Mouse (Mus musculus): ENCODE data around the gene Gm4187. TPM values are rescaled to one million over a fixed set of nuclear protein-coding genes. Genes with fewer than 3 reads are reported as not detected.
"Not testable (repeated sequence)": the region's sequence is repeated elsewhere in the genome, so short reads cannot be mapped to it uniquely, and the experiment has no call there.

Gene Gm4187
- polyA plus RNA-seq (2012; rRNA removed) = not detected in 2 replicates

- not testable (repeated sequence) for DNase-seq (ENCODE audit: low read depth, low spot score)
- WGBS = no CpG with 5 or more reads among the region's 2 CpGs
Observed at GRCm38 (mm10) chr7:22329617-22330016, at the start of gene Gm4187. Gene Gm4187, minus strand, starts transcription at chr7:22329717.

- WGBS = no CpG with 5 or more reads among the region's 1 CpGs
- not testable (repeated sequence) for DNase-seq (ENCODE audit: low read depth, low spot score)
Observed at GRCm38 (mm10) chr7:22370939-22371338, 41.4 kb upstream of the Gm4187 start, which contains the start of gene Gm8660. Gene Gm8660, minus strand, starts transcription at chr7:22371039.

Other genes starting within 250 kb of the Gm4187 start
- gene Gm16451, start 211.5 kb downstream of the Gm4187 start, polyA plus RNA-seq (2012; rRNA removed) = not detected in 2 replicates
- gene Gm10666, start 195.0 kb downstream of the Gm4187 start, polyA plus RNA-seq (2012; rRNA removed) = not detected in 2 replicates
- gene Vmn1r142, start 165.7 kb downstream of the Gm4187 start, polyA plus RNA-seq (2012; rRNA removed) = not detected in 2 replicates
- gene Vmn1r143, start 140.3 kb downstream of the Gm4187 start, polyA plus RNA-seq (2012; rRNA removed) = not detected in 2 replicates
- not detected in 2 replicates for gene Gm8653, start 128.5 kb downstream of the Gm4187 start, polyA plus RNA-seq (2012; rRNA removed)
- not detected in 2 replicates for gene Gm8453, start 100.2 kb downstream of the Gm4187 start, polyA plus RNA-seq (2012; rRNA removed)
- gene Gm8660, start 41.3 kb upstream of the Gm4187 start, polyA plus RNA-seq (2012; rRNA removed) = not detected in 2 replicates
- gene Vmn1r148, start 83.9 kb upstream of the Gm4187 start, polyA plus RNA-seq (2012; rRNA removed) = not detected in 2 replicates
- not detected in 2 replicates for gene Vmn1r149, start 108.5 kb upstream of the Gm4187 start, polyA plus RNA-seq (2012; rRNA removed)
- not detected in 2 replicates for gene Gm10665, start 134.4 kb upstream of the Gm4187 start, polyA plus RNA-seq (2012; rRNA removed)
- not detected in 2 replicates for gene Vmn1r151, start 170.0 kb upstream of the Gm4187 start, polyA plus RNA-seq (2012; rRNA removed)
- not detected in 2 replicates for gene Vmn1r152, start 193.2 kb upstream of the Gm4187 start, polyA plus RNA-seq (2012; rRNA removed)
- gene Gm8677, start 205.2 kb upstream of the Gm4187 start, polyA plus RNA-seq (2012; rRNA removed) = not detected in 2 replicates
- gene Gm4201, start 235.6 kb upstream of the Gm4187 start, polyA plus RNA-seq (2012; rRNA removed) = not detected in 2 replicates

Data from large intestine, adult 2 months (tissue).